Mouse (Mus musculus): ENCODE measurements around the gene Grin3b. TPM values are rescaled to one million over a fixed set of nuclear protein-coding genes. Genes with fewer than 3 reads are reported as not detected.
A peak's percentile ranks its signal among the peaks of the same experiment; 100 is the strongest.

Gene Grin3b
- polyA plus RNA-seq, 1 experiment: not detected

DNA sequence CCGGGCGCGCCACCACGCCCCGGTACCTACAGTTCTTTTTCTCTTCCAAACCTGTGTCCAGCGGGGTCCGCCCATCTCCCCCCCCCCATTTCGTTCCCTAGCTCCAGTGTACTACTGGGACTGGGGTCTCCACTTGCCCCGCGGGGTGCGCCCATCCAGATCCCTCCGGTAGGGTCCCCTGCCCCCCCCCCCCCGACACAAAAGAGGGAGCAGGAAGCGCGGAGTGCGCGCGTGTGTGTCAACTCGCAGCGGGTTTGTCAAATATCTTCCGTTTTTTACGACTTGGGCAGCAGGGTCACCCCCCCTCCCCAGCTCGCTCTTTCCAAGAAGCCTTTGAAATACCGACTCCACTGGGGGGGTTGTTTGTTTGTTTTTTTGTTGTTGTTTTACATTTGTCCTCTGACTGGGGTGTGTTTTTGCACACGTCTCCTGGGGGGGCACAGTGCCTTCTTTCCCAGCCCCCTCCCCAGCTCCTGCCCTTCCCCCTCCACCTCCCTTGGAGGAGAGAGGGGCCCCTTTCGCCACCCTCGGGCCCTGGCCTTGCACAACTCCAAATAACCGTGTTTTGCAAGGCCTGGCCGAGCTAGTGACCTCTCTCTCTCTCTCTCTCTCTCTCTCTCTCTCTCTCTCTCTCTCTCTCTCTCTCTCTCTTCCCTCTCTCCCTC, 42.4 kb upstream of the Grin3b start:
- Histone ChIP-seq H3K4me3 (replicated peaks; ENCODE audit: extremely low read depth, low read depth, low read length) (peak overlapping the region; percentile 78), H3K4me1 (ENCODE audit: control insufficient read depth, insufficient read depth, low read length) (peaks cover 13% of the 10 kb centered on the region)
- TF ChIP-seq POLR2A (IDR thresholded peaks at IDR 0.05; ENCODE audit: borderline replicate concordance, extremely low read depth, low read depth, low read length): no peak
- TF ChIP-seq CTCF (IDR thresholded peaks at IDR 0.05; ENCODE audit: insufficient read depth, low read length): no peak
- WGBS: 4% methylated on average over 25 of the region's 29 CpGs
- DNase-seq: peak; percentile 50

DNA sequence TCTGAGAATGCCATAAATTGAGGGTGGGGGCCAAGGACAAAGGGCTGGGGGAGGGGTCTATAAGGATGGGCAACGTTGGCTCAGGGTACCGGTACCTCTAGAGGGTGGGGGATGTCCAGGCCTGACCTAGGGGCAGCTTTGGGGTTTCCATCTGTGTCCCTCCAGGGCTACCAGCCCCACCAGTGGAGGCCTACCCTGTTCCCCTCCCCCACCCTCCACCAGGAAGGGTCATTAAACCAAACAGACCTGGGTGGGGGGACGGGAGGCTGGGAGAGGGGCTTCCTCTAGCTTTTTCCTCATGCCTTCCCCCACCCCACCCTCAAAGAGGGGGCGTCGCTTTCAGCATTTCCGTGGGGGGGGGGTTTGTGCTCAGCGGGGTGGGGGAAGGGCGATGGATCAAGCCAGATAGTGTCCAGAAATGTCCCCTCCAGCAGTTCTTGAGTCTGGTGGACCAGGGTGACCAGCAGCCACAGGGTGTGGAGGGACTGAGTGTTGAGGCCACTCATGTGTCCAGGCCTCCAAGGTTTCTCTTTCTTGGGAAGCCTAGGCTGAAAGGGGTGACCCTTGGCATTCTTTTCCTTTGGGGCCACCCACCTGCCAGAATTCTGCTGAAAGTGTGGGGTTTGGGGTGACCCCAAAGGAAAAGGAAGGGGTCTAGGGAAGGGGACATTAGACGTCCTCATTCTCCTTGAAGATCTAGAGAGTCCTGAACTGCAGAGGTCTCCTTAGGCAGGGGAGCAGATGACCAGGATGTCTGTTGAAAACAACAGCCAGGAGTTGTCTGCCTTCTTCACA, 41.4 kb upstream of the Grin3b start:
- 38% methylated on average over 9 of the region's 9 CpGs for WGBS
- no peak for DNase-seq
- TF ChIP-seq POLR2A (IDR thresholded peaks at IDR 0.05; ENCODE audit: borderline replicate concordance, extremely low read depth, low read depth, low read length): no peak
- no peak for TF ChIP-seq CTCF (IDR thresholded peaks at IDR 0.05; ENCODE audit: insufficient read depth, low read length)
- Histone ChIP-seq H3K4me3 (replicated peaks; ENCODE audit: extremely low read depth, low read depth, low read length) (no peak overlapping the region), H3K4me1 (ENCODE audit: control insufficient read depth, insufficient read depth, low read length) (peaks cover 22% of the 10 kb centered on the region)

- 84% methylated on average over 18 of the region's 18 CpGs for WGBS
- Histone ChIP-seq H3K4me1 (ENCODE audit: control insufficient read depth, insufficient read depth, low read length) (peaks cover 31% of the 10 kb centered on the region), H3K4me3 (replicated peaks; ENCODE audit: extremely low read depth, low read depth, low read length) (no peak overlapping the region)
- TF ChIP-seq CTCF (IDR thresholded peaks at IDR 0.05; ENCODE audit: insufficient read depth, low read length) (no peak), POLR2A (IDR thresholded peaks at IDR 0.05; ENCODE audit: borderline replicate concordance, extremely low read depth, low read depth, low read length) (no peak)
- DNase-seq: no peak
Observed at GRCm38 (mm10) chr10:79929967-79930825, 40.3 kb upstream of the Grin3b start.

- peaks cover 31% of the 10 kb centered on the region for H3K4me1 ChIP-seq (ENCODE audit: control insufficient read depth, insufficient read depth, low read length)
- no peak for DNase-seq
- H3K4me3 ChIP-seq (replicated peaks; ENCODE audit: extremely low read depth, low read depth, low read length): no peak overlapping the region
- WGBS: 94% methylated on average over 16 of the region's 16 CpGs
- TF ChIP-seq POLR2A (IDR thresholded peaks at IDR 0.05; ENCODE audit: borderline replicate concordance, extremely low read depth, low read depth, low read length): no peak
- TF ChIP-seq CTCF (IDR thresholded peaks at IDR 0.05; ENCODE audit: insufficient read depth, low read length): no peak
Observed at GRCm38 (mm10) chr10:79930826-79931186, 39.7 kb upstream of the Grin3b start.

DNA sequence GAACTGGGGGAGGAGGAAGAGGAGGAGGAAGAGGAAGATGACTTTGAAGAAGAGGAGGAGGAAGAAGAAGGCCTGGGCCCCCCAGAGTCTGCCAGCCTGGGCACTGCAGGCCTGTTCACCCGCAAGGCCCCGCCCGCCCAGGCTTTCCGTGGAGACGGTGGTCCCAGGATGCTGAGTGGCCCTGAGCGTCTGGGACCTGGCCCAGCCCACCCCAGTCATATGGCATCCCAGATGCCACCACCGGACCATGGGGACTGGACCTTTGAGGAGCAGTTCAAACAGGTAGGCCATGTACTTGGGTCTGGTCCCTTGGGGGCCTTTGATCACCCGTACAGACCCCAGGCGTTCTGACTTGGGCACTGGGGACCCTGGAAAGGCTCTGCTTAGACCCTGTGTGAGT, 38.7 kb upstream of the Grin3b start:
- WGBS: 89% methylated on average over 9 of the region's 9 CpGs
- H3K4me3 ChIP-seq (replicated peaks; ENCODE audit: extremely low read depth, low read depth, low read length): no peak overlapping the region
- peaks cover 32% of the 10 kb centered on the region for H3K4me1 ChIP-seq (ENCODE audit: control insufficient read depth, insufficient read depth, low read length)
- no peak for TF ChIP-seq CTCF (IDR thresholded peaks at IDR 0.05; ENCODE audit: insufficient read depth, low read length)
- TF ChIP-seq POLR2A (IDR thresholded peaks at IDR 0.05; ENCODE audit: borderline replicate concordance, extremely low read depth, low read depth, low read length): no peak
- DNase-seq: no peak

DNA sequence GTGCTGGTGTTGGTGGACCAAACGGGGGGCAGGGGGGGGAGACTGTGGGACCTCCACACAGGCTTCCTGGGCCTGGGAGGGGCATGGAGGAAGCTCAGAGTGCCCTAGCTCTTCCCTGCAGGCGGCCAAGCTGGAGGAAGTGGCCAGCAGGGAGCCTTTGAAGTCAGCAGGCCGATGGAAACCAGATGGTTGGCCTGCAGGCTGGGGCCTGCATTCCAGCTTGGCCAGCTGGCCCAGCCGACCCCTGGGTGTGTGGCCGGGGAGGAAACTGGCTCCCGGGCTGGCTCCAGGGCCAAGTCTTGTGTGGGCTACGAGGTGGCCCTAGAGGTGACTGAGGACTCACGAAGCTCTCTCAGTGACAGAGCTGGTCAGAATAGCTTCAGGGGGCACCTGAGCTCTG, 37.8 kb upstream of the Grin3b start:
- Histone ChIP-seq H3K4me1 (ENCODE audit: control insufficient read depth, insufficient read depth, low read length) (peaks cover 39% of the 10 kb centered on the region), H3K4me3 (replicated peaks; ENCODE audit: extremely low read depth, low read depth, low read length) (no peak overlapping the region)
- 30% methylated on average over 8 of the region's 8 CpGs for WGBS
- DNase-seq: peak; percentile 44
- no peak for TF ChIP-seq POLR2A (IDR thresholded peaks at IDR 0.05; ENCODE audit: borderline replicate concordance, extremely low read depth, low read depth, low read length)
- TF ChIP-seq CTCF (IDR thresholded peaks at IDR 0.05; ENCODE audit: insufficient read depth, low read length): no peak

GRCm38 (mm10) chr10:79933145-79933679, 37.3 kb upstream of the Grin3b start:
- no peak for DNase-seq
- Histone ChIP-seq H3K4me3 (replicated peaks; ENCODE audit: extremely low read depth, low read depth, low read length) (no peak overlapping the region), H3K4me1 (ENCODE audit: control insufficient read depth, insufficient read depth, low read length) (peaks cover 40% of the 10 kb centered on the region)
- WGBS: 55% methylated on average over 9 of the region's 9 CpGs
- TF ChIP-seq CTCF (IDR thresholded peaks at IDR 0.05; ENCODE audit: insufficient read depth, low read length) (no peak), POLR2A (IDR thresholded peaks at IDR 0.05; ENCODE audit: borderline replicate concordance, extremely low read depth, low read depth, low read length) (no peak)

- TF ChIP-seq CTCF (IDR thresholded peaks at IDR 0.05; ENCODE audit: insufficient read depth, low read length): no peak
- no peak for TF ChIP-seq POLR2A (IDR thresholded peaks at IDR 0.05; ENCODE audit: borderline replicate concordance, extremely low read depth, low read depth, low read length)
- WGBS: 33% methylated on average over 6 of the region's 6 CpGs
- no peak for DNase-seq
- no peak overlapping the region for H3K4me3 ChIP-seq (replicated peaks; ENCODE audit: extremely low read depth, low read depth, low read length)
- peaks cover 40% of the 10 kb centered on the region for H3K4me1 ChIP-seq (ENCODE audit: control insufficient read depth, insufficient read depth, low read length)
Observed at GRCm38 (mm10) chr10:79933861-79934260, 36.7 kb upstream of the Grin3b start.

- peak; percentile 88 for DNase-seq
- WGBS: 11% methylated on average over 13 of the region's 13 CpGs
- Histone ChIP-seq H3K4me1 (ENCODE audit: control insufficient read depth, insufficient read depth, low read length) (peaks cover 40% of the 10 kb centered on the region), H3K4me3 (replicated peaks; ENCODE audit: extremely low read depth, low read depth, low read length) (no peak overlapping the region)
- TF ChIP-seq CTCF (IDR thresholded peaks at IDR 0.05; ENCODE audit: insufficient read depth, low read length): no peak
- TF ChIP-seq POLR2A (IDR thresholded peaks at IDR 0.05; ENCODE audit: borderline replicate concordance, extremely low read depth, low read depth, low read length): no peak
Observed at GRCm38 (mm10) chr10:79934272-79934721, 36.2 kb upstream of the Grin3b start.
